Mouse (Mus musculus) liver, postnatal 0 days (tissue): ENCODE measurements around the gene Zfp865.

Source experiments
- CTCF ChIP-seq: sonication (generic); IDR thresholded peaks from 2 replicates; pipeline ENCODE4 v1.5.1; 2016; ENCODE audit warnings: antibody characterized with exemption, low read depth
- EP300 ChIP-seq: IDR thresholded peaks from 2 replicates; pipeline ENCODE4 v1.6.1; 2016; ENCODE audit warnings: antibody characterized with exemption, low read depth, mild to moderate bottlenecking

DNA sequence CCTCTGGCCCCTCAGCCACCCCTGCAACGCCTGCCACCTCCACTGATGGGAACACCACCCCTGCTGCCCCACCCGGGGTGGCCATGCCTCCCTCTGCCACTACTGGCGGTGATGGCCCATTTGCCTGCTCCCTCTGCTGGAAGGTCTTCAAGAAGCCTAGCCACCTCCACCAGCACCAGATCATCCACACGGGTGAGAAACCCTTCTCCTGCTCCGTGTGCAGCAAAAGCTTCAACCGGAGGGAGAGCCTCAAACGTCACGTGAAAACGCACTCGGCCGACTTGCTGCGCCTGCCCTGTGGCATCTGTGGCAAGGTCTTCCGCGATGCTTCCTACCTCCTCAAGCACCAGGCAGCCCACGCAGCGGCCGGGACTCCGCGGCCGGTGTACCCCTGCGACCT lies 9.8 kb downstream of the Zfp865 start:
- TF ChIP-seq CTCF (no peak), EP300 (no peak)
